Mouse (Mus musculus): ENCODE data around the gene Junb.

DNA sequence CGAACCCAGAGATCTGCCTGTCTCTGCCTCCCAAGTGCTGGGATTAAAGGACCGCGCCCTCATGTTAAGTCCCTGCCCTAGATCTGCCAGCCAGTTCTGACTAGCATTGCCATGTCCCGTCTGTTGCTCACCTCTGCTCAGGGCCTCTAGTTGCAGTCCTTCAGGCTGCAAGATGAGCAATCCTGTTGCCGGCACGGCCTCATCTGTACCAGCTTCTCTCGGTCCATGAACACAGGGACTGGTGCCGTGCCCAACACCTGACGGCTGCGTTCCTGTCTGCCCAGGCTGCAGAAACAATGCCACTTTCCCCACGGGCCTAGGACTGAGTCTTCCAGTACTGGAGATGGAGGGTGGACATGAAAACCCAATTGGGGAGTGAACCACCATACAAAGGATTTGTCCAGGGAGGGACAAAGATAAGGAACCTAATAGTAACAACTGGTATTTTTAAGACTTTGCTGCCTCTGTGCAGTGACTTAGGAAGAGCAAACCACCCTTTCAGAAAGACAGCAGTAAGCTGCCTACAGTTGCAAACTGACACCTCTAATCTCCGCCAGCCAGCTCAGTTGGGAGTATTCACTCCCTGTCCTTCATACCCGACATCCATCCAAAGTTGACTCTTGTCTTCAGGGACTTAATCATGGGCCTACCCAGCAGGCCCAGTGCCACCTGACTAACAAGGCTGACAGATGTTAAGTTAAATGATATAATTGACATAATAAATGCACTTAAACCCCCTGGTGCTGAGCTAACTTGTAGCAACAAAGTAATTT lies 10.8 kb downstream of the Junb start:
- TF ChIP-seq POLR2A (IDR thresholded peaks at IDR 0.05; ENCODE audit: low read depth, low read length) = no peak
- no peak for TF ChIP-seq CTCF (conservative IDR thresholded peaks at IDR 0.05; ENCODE audit: insufficient read depth, insufficient read length, low read depth, low read length)
